Mouse (Mus musculus) left cerebral cortex, postnatal 14 days (tissue): ENCODE results near the gene Nmb. TPM values are rescaled to one million over a fixed set of nuclear protein-coding genes. Genes with fewer than 3 reads are reported as not detected.

Experiments
- DNase-seq, 2 experiments: peaks; one replicate each; pipeline ENCODE4 v3.0.0; 2021 to 2022; ENCODE audit warnings: low spot score in 2 of 2, mixed read lengths in 1 of 2
- intact Hi-C: fragments of 180-260 bp; cut with DNase I; formaldehyde crosslinking; loops from one replicate; pipeline ENCODE4 v1.15.1; 2025
- total RNA-seq, 2 experiments: library from RNA; stranded (reverse); gene quantifications; 2 replicates each; pipeline ENCODE4 v1.2.3; 2021

Gene Nmb
- total RNA-seq, 2 experiments from 2014 or later, result 5.4 to 5.5 TPM

- DNase-seq, result no peak
Measured at GRCm38 (mm10) chr7:80901541-80902274, 3.2 kb downstream of the Nmb start.

GRCm38 (mm10) chr7:80900944-80901501, 3.9 kb downstream of the Nmb start, which contains the start of gene Wdr73:
Gene Wdr73, minus strand, starts transcription at chr7:80901269.
- DNase-seq, result peak; percentile 91 to 92
- intact Hi-C loops, result loop anchor here (5.0 kb wide), 1 partner anchor 46 kb away; the partner anchor contains the start of gene Sec11a

More at GRCm38 (mm10) chr7:80901541-80902274, 3.2 kb downstream of the Nmb start:
- intact Hi-C loops, result loop anchor here (5.0 kb wide), 1 partner anchor 46 kb away; the partner anchor contains the start of gene Sec11a

- intact Hi-C loops, result no loop called here
- DNase-seq, result no peak
Measured at GRCm38 (mm10) chr7:80897721-80898120, 7.2 kb downstream of the Nmb start.

GRCm38 (mm10) chr7:80897134-80897533, 7.7 kb downstream of the Nmb start:
- DNase-seq, result no peak
- intact Hi-C loops, result no loop called here

GRCm38 (mm10) chr7:80894815-80895519, 9.9 kb downstream of the Nmb start:
- no peak for DNase-seq
- intact Hi-C loops, result no loop called here

GRCm38 (mm10) chr7:80894196-80894595, 10.7 kb downstream of the Nmb start:
- DNase-seq, result no peak
- intact Hi-C loops, result no loop called here

GRCm38 (mm10) chr7:80893753-80894129, 11.1 kb downstream of the Nmb start:
- intact Hi-C loops, result no loop called here
- no peak for DNase-seq

GRCm38 (mm10) chr7:80893086-80893752, 11.7 kb downstream of the Nmb start:
- no peak for DNase-seq
- intact Hi-C loops, result no loop called here

- DNase-seq, result no peak
- intact Hi-C loops, result loop anchor here (10.0 kb wide), 1 partner anchor 265 kb away; no protein-coding TSS in a partner anchor
Measured at GRCm38 (mm10) chr7:80889841-80890241, 15.0 kb downstream of the Nmb start.

- intact Hi-C loops, result loop anchor here (10.0 kb wide), 1 partner anchor 266 kb away; no protein-coding TSS in a partner anchor
- DNase-seq, result peak; percentile 31 to 57
Measured at GRCm38 (mm10) chr7:80889021-80889511, 15.8 kb downstream of the Nmb start.

GRCm38 (mm10) chr7:80888595-80888994, 16.3 kb downstream of the Nmb start:
- no peak for DNase-seq
- intact Hi-C loops, result loop anchor here (10.0 kb wide), 1 partner anchor 266 kb away; no protein-coding TSS in a partner anchor

GRCm38 (mm10) chr7:80885666-80886065, 19.2 kb downstream of the Nmb start:
- intact Hi-C loops, result loop anchor here (10.0 kb wide), 1 partner anchor 269 kb away; no protein-coding TSS in a partner anchor
- DNase-seq, result no peak

- intact Hi-C loops, result loop anchor here (10.0 kb wide), 1 partner anchor 272 kb away; no protein-coding TSS in a partner anchor
- DNase-seq, result peak; percentile 75 to 90
Measured at GRCm38 (mm10) chr7:80882830-80883505, 21.9 kb downstream of the Nmb start.

GRCm38 (mm10) chr7:80875727-80876126, 29.1 kb downstream of the Nmb start:
- intact Hi-C loops, result no loop called here
- no peak for DNase-seq

- no peak for DNase-seq
- intact Hi-C loops, result no loop called here
Measured at GRCm38 (mm10) chr7:80873631-80874030, 31.2 kb downstream of the Nmb start.

GRCm38 (mm10) chr7:80873038-80873437, 31.8 kb downstream of the Nmb start:
- intact Hi-C loops, result no loop called here
- DNase-seq, result no peak

- intact Hi-C loops, result no loop called here
Measured at GRCm38 (mm10) chr7:80868686-80869085, 36.2 kb downstream of the Nmb start.

GRCm38 (mm10) chr7:80866514-80867147, 38.2 kb downstream of the Nmb start:
- intact Hi-C loops, result no loop called here
- no peak for DNase-seq

More at GRCm38 (mm10) chr7:80868686-80869085, 36.2 kb downstream of the Nmb start:
- DNase-seq, result no peak
